Mouse (Mus musculus) E14TG2a.4 (cell line): ENCODE results near the gene Mosmo.

Source experiments
- CTCF ChIP-seq: conservative IDR thresholded peaks from 2 replicates; pipeline ENCODE4 v1.5.1; 2014; ENCODE audit warnings: low read length
- NANOG ChIP-seq: IDR thresholded peaks from 2 replicates; pipeline ENCODE4 v1.6.1; 2014; ENCODE audit warnings: borderline replicate concordance, low read length, mixed read lengths
- POU5F1 ChIP-seq: IDR thresholded peaks from 2 replicates; pipeline ENCODE4 v1.6.1; 2014; ENCODE audit warnings: low read length, borderline replicate concordance

DNA sequence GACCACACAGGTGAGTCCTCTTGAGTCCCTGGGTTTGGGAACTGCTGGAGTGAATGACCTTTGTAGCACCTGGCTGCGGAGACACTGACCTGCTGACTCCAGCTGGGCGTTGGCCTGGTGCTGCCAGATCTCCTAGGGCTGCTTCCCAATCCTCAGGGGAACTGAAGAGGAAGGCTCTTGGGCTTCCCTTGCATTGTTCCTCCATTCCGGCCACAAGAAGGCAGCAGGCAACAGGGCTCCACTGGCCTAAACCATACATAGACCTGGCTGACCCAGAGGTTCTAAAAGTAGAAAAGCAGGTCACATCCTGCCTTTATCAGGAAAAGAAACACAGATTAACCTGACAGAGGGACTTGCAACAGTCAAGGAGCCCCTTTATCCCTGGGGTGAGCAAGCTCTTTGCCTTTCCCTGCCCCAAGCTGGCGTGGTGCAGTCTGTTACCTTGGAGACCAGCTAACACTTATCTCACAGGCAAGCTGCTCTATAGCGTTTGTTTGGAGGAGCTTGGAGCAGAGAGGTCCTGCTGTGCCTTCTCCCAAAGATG lies 62.2 kb downstream of the Mosmo start:
- no peak for TF ChIP-seq CTCF
- TF ChIP-seq POU5F1 = no peak
- no peak for TF ChIP-seq NANOG
